Mouse (Mus musculus) forelimb bud, embryonic 11.5 days (tissue): ENCODE data around the gene Chmp6.

Experiments used
- DNase-seq: peaks from one replicate; pipeline ENCODE4 v3.0.0-alpha.2; 2012; ENCODE audit warnings: low read depth, low spot score

Gene Chmp6

GRCm38 (mm10) chr11:119937216-119937615, 24.0 kb downstream of the Chmp6 start:
- DNase-seq = no peak

DNA sequence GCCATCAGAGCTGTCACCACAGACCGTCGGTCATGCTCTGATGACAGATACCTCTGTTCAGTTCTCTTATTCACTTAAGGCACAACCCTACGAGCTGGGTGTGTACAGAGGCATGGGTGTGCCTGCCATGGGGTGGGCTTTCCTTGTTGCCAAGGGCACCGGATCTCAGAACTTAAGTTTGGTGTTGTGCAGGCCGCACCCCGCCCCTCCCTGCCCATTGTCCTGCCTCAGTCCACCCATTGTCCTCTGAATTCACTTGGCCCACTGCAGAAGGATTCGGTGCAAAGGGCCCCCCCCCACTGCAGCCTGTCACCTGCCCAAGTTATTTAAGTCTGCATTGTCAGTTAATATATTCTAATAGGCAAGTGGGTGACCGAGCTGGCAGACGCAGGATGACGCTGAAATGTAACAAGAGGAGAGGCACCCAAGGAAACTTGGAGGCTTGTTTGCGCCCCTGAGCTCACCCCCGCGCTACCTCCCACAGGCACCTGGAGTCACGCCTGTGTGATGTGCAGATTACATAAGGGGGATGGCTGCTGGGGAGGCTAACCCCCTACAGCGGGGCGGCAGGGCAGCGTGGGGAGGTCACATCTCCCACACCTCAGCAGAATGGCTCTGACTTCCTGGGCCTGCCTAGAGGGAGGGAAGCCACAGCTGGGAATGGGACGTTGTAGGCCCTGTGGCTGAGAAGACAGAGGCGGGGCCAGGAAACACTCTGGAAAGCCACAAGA, 24.7 kb downstream of the Chmp6 start:
- no peak for DNase-seq

DNA sequence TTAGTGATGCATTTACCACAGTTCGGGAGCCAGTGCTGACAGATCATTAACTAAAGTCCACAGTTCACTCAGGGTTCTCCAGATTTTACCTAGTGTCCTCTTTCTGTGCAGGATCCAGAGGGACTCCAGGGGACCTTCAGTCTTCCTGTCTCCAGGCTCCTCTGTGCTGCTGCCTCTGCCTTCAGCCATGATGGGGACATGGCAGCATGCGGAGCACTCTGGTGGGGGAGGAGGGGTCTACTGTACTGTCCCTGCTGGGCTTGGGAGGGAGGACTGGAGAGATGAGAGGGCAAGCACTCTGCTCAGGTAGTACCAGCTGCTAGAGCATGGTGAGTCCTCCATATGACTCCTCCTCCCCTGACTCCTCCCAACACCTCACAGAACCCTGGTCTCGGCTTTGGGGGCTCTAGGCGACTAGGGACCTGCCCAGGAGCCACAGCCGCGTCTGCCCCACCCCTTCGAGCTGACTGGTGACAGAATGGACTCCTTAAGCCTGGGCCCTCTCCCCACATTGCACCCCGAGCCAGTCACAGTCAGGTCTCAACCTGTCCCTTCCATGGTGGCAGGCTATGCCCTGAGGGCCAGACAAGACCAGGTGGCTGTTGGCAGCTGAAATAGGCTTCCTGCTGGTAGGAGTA, 26.0 kb downstream of the Chmp6 start:
- DNase-seq = no peak

- DNase-seq = no peak
Measured at GRCm38 (mm10) chr11:119939711-119940106, 26.5 kb downstream of the Chmp6 start.

DNA sequence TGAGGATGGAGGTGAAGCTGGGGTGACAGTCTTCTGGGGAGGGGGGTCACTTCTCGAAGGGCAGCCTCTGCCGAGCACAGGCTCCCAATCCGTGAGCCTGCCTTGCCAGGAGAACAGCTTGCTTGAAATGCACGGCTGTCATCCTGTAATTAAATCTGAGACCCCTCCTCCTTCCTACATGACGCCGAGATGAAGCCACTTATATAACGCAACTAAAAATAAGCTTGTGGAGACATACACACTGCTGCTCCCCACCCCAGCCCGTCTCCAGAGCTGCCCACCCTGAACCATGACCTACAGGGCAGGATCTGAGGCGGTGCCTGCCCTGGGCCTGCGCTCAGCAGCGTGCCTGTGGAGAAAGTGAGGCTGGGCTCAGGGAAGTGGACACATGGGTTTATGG, 26.9 kb downstream of the Chmp6 start:
- no peak for DNase-seq

GRCm38 (mm10) chr11:119941794-119942193, 28.6 kb downstream of the Chmp6 start:
- no peak for DNase-seq

DNA sequence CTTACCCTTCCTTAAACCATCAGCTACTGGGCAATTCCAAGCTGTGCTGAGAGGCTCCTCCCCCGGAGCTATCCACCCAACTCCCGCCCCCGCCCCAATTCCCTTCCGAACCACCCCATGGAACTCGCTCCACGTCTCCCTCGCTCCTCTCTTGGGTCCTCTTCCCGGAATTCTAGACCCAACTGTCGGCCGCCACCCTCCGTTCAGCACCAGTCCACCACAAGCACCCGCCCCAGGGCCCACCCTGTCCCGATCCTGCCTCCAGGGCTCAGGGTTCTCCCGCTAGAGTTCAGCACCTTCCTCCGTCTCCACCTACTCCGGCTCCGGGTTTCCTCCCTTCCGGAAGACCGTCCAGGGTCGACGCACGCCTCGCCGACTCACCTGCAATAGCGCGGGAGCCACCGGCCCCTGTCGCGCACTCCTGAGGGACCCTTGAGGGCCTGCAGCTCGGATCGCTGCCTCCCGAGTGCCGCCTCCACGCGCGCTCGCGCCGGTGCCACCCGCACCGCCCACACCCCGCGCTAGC, 29.0 kb downstream of the Chmp6 start:
- no peak for DNase-seq

DNA sequence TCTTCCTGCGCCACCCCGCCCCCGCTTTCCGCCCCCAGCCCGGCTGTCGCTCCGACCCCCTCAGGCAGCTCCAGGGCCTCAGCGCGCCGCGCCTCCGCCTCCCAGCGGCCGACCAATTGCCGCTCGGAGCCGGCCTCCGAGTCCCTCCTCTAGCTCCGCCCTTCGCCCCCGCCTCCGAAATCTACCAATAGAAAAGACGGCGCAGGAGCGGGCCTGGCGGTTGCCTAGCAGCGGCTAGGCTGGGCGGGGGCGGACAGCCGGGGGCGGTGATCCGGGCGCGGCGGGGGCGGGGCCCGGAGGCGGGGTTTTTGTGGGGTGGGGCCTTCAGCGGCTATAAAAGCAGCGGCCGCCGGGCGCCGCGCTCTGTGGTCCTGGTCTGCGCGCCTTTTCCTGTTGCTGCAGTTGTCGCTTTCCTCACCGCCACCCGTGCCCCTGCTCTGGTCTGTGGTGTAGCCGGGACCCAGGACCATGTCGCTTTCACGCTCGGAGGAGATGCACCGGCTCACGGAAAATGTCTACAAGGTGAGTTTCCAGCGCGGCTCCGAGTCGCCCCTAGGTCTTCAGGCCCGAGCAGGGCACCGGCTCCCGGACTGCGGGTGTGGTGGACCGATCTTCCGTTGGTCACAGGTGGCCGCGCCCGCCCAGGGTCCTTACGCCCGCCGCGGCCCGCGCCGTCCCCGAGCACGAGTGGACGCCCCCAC, 29.6 kb downstream of the Chmp6 start, which contains the start of gene Baiap2:
TSS of gene Baiap2 (plus strand) at position 37 of the 701 bp plus-strand sequence.
- DNase-seq = peak; percentile 97

GRCm38 (mm10) chr11:119943428-119943988, 30.3 kb downstream of the Chmp6 start:
- DNase-seq = no peak

DNA sequence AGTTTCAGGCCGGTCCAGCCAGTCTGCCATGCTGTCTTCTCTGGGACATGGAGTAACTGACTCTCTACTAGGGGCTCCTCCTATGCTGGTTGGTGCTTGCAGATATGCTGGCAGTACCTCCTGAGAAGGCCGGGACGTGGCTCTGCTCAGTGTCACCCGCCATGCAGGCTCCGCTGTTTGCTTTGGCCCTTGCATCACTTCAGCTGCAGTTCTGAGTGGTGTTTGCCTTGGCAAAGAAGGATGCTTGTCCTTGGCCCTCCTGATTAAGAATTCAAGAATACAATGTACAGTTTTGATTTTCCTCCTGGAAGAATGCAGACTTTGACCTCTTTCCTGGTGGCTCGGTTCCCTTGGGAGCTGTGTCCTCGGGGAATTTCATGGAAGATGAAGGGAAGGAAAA, 32.1 kb downstream of the Chmp6 start:
- no peak for DNase-seq

- no peak for DNase-seq
Measured at GRCm38 (mm10) chr11:119947426-119947825, 34.2 kb downstream of the Chmp6 start.

- DNase-seq = no peak
Measured at GRCm38 (mm10) chr11:119947897-119948296, 34.7 kb downstream of the Chmp6 start.

- no peak for DNase-seq
Measured at GRCm38 (mm10) chr11:119948305-119948704, 35.1 kb downstream of the Chmp6 start.

DNA sequence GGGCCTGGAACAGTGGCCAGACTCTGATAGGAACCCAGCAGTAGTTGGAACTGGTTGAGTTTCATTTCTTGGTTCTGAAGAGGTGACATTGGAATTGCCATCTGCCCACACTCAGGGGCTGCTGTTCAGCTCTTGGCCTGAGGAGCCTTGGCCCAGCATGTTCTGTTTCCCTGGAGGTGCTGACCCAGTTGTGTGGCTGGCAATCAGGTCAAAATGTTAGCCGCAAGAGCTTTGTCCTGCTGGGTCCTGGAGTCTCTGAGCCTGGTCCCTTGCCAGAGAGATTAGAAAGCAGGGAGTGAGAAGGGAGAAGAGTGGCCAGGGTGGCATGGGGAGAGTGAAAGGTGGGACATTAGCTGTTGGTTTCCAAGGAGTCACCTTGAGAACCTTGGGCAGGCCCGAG, 35.6 kb downstream of the Chmp6 start:
- no peak for DNase-seq

- DNase-seq = no peak
Measured at GRCm38 (mm10) chr11:119950535-119950934, 37.3 kb downstream of the Chmp6 start.

GRCm38 (mm10) chr11:119951326-119951725, 38.1 kb downstream of the Chmp6 start:
- no peak for DNase-seq

DNA sequence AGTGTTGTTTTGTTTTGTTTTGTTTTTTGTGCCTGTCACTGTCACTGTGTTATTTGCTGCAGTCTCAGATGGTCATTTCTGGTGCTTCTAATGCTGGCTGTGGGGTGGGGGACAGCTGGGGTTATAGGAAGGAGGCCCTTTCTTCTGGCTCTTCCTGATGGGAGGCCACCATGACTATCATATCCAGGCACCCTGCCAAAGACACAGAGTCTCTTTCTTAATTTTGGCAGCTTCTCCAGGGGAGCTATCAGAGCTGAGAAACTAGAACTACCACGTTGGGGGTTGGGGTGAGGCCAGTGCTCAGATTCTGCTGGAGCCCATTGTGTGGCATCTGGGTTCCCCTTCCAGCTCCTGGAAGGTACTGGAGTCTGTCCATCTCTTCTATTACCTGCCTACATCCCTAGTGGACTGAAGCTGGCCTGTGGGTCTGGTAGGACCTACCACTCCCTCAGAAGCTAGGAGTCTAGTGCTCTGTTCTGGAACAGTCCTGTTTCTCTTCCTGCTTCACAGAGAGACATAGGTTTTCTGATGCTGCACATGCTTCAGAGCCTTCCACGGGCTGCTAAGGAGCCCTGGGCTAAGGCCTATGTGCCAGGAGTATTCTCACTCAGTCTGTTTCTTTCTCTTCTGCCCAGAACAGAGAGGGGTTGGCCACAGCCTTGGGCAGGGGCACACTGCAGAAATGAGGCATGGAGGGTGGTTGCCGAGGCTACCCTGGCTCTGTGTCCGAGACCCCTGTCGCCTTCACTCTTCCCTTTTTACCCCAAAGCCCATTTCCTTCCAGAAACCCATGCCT, 39.4 kb downstream of the Chmp6 start:
- DNase-seq = no peak

GRCm38 (mm10) chr11:119954233-119954632, 41.0 kb downstream of the Chmp6 start:
- no peak for DNase-seq

GRCm38 (mm10) chr11:119954749-119955337, 41.6 kb downstream of the Chmp6 start:
- no peak for DNase-seq

GRCm38 (mm10) chr11:119955432-119955831, 42.2 kb downstream of the Chmp6 start:
- no peak for DNase-seq

DNA sequence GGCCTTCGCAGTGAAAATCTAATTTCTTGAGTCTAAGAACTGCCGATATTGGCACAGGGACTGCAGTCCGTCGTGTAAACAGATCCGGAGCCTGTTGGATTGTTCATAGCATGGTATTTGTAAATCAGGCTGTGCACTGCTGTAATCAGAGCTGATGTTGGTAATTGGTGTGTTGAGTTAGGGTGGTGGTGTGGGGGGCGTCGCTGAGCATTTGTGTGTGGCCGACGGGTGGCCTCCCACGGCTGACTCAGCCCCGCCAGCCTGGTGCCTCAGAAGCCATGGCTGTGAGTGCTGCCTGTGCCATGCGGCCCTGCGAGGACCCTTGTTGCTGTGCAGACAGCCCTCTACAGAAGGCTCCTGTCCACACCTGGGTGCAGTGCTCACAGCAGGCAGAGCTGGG, 43.3 kb downstream of the Chmp6 start:
- DNase-seq = no peak
